Mouse (Mus musculus): Measurements from ENCODE around the gene Fxyd2. TPM values are rescaled to one million over a fixed set of nuclear protein-coding genes. Genes with fewer than 3 reads are reported as not detected.

Fxyd2 gene
- total RNA-seq, 2 experiments from 2014 or later = 6.6 to 7.5 TPM

- intact Hi-C loops (cut with DNase I) = loop anchor here (10.0 kb wide), 1 partner anchor 409 kb away; the partner anchor contains the start of gene Cep164
- peak; percentile 84 to 86 for DNase-seq (ENCODE audit: low spot score in 2 of 2)
Measured at GRCm38 (mm10) chr9:45415912-45416311, 16.4 kb downstream of the Fxyd2 start.

- intact Hi-C loops (cut with DNase I) = loop anchor here (10.0 kb wide), 1 partner anchor 408 kb away; the partner anchor contains the start of gene Cep164
- DNase-seq (ENCODE audit: low spot score in 2 of 2) = peak; percentile 61
Measured at GRCm38 (mm10) chr9:45417245-45417644, 17.8 kb downstream of the Fxyd2 start.

- intact Hi-C loops (cut with DNase I) = loop anchor here (10.0 kb wide), 1 partner anchor 407 kb away; the partner anchor contains the start of gene Cep164
- DNase-seq (ENCODE audit: low spot score in 2 of 2) = no peak
Measured at GRCm38 (mm10) chr9:45418252-45418651, 18.8 kb downstream of the Fxyd2 start.

GRCm38 (mm10) chr9:45421209-45421608, 21.7 kb downstream of the Fxyd2 start:
- intact Hi-C loops (cut with DNase I) = no loop called here
- DNase-seq (ENCODE audit: low spot score in 2 of 2) = peak; percentile 47 to 74

DNA sequence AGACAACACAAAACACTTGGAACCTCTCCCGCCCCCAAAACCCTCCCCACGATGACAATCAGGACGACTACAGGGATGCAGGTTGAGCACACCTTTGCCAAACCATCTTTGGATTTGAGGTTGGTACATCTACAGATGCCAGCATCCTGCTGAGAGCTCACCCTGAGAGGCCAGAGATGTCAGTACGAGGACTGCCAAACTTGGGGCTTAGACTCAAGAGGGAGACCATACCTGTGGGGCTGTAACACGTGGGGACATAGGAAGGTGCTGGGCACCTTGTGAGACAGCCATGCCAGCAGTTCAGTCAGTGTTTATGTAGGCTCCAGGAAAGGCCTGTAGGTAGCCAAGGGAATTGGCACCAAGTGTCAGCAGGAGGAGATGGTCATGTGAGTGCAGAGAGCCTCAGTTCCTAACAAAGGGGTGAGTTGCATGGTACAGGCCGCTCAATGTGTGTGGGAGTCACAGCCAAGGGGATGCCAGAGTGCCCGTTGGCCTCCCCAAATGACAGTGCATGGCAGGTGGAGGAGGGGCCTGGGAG, 23.4 kb downstream of the Fxyd2 start:
- DNase-seq (ENCODE audit: low spot score in 2 of 2) = no peak
- intact Hi-C loops (cut with DNase I) = no loop called here

DNA sequence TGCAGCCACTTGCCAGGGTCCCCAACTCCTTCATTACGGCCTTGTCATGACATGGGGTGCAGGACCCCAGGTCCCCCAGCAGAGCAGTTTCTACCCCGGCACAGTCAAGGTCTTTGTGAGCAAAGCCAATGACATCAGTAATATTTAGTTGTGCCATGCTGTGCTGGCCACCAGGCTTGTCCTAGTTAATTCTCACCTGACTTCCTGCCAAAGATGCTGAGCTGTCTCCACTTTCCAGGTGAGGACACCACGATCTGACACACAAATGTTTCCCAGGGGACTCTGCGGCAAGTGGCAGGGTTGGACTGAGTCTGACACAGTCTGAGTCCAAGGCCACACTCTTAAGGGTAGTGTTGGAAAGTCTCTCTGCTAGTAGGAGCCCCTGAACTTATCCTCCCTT, 27.0 kb downstream of the Fxyd2 start, which contains the start of gene Dscaml1:
Gene Dscaml1, plus strand, starts transcription at position 173 of the 400 bp plus-strand sequence.
- intact Hi-C loops (cut with DNase I) = no loop called here
- DNase-seq (ENCODE audit: low spot score in 2 of 2) = no peak

- DNase-seq (ENCODE audit: low spot score in 2 of 2) = no peak
- intact Hi-C loops (cut with DNase I) = no loop called here
Measured at GRCm38 (mm10) chr9:45429392-45429791, 29.9 kb downstream of the Fxyd2 start.

DNA sequence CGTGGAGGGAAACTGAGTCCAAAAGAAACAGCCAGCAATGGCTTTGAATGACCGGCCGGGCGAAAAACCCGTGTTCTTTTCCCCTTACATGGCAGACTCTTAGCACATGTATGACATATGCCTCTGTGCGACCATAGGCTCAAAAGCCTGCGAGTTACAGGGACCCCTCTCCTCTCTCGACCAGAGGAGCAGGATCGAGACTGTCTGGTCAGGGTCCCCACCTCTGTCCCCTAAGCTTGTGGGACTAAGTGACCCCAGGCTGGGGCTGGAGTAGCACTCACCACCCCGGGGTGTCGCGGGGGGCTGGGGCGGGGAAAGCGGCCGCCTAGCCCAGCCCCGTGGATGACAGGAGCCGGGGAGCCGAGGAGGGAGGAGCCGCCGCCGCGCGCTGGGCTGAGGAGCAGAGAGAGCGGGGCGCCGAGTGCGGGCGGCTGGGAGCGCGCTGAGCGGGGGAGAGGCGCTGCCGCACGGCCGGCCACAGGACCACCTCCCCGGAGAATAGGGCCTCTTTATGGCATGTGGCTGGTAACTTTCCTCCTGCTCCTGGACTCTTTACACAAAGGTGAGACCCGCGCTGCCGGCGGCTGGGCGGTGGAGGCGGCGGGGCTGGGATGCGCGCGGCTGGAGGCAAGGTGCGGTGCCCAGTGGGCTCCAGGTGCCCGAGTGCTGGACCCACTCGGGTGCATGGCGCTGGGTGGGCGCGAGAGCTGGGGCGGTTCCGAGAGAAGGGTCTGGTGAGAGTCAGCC, 30.7 kb downstream of the Fxyd2 start:
- intact Hi-C loops (cut with DNase I) = loop anchor here (5.0 to 10.0 kb wide), 2 partner anchors 42 to 165 kb away; no protein-coding TSS in a partner anchor
- peak; percentile 42 to 71 for DNase-seq (ENCODE audit: low spot score in 2 of 2)

DNA sequence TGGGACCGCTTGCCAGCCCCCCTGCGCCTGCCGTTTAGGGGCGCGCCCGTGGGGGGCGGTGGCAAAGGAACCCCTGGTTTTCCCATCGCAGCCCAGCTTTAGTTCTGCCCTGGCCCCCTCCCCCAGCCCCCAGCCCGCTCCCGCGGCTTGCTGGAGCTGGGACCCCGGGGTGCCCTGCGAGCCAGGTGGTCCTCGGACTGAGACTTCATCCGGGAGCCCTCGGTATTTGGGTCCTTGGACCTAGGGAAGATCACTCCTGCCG, 31.2 kb downstream of the Fxyd2 start:
- intact Hi-C loops (cut with DNase I) = loop anchor here (5.0 to 10.0 kb wide), 2 partner anchors 42 to 164 kb away; no protein-coding TSS in a partner anchor
- DNase-seq (ENCODE audit: low spot score in 2 of 2) = no peak

- no peak for DNase-seq (ENCODE audit: low spot score in 2 of 2)
- intact Hi-C loops (cut with DNase I) = loop anchor here (5.0 to 10.0 kb wide), 2 partner anchors 41 to 164 kb away; no protein-coding TSS in a partner anchor
Measured at GRCm38 (mm10) chr9:45431150-45431549, 31.7 kb downstream of the Fxyd2 start.

- intact Hi-C loops (cut with DNase I) = loop anchor here (5.0 to 10.0 kb wide), 2 partner anchors 40 to 162 kb away; no protein-coding TSS in a partner anchor
- DNase-seq (ENCODE audit: low spot score in 2 of 2) = peak; percentile 67 to 70
Measured at GRCm38 (mm10) chr9:45432639-45433038, 33.2 kb downstream of the Fxyd2 start.

DNA sequence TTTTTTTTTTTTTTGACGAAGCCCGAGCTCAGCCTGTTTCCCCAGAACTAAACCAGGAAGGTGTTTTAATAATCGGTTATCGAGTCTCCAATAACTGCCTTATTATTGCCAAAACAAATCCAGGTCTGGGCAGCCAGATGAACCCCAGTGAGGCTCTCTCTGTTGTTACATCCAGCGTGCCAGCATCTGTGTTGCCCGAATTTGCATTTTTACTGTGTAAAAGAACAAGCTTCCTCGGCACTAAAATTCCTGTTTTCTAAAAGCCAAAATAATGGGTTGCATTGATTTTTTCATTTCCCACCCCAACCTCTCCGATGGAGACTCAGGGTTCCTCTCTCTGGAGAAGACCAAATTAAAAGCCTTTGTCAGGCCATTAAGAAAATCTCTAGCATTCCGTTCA, 33.6 kb downstream of the Fxyd2 start:
- intact Hi-C loops (cut with DNase I) = loop anchor here (5.0 to 10.0 kb wide), 2 partner anchors 39 to 162 kb away; no protein-coding TSS in a partner anchor
- no peak for DNase-seq (ENCODE audit: low spot score in 2 of 2)

GRCm38 (mm10) chr9:45434171-45434570, 34.7 kb downstream of the Fxyd2 start:
- DNase-seq (ENCODE audit: low spot score in 2 of 2) = peak in 1 of 2 experiments; percentile 50
- intact Hi-C loops (cut with DNase I) = loop anchor here (5.0 to 10.0 kb wide), 2 partner anchors 38 to 161 kb away; no protein-coding TSS in a partner anchor

GRCm38 (mm10) chr9:45439025-45439424, 39.6 kb downstream of the Fxyd2 start:
- intact Hi-C loops (cut with DNase I) = loop anchor here (10.0 kb wide), 1 partner anchor 156 kb away; no protein-coding TSS in a partner anchor
- DNase-seq (ENCODE audit: low spot score in 2 of 2) = no peak

GRCm38 (mm10) chr9:45440083-45440784, 40.8 kb downstream of the Fxyd2 start:
- intact Hi-C loops (cut with DNase I) = no loop called here

GRCm38 (mm10) chr9:45444251-45444798, 44.9 kb downstream of the Fxyd2 start:
- intact Hi-C loops (cut with DNase I) = no loop called here
- DNase-seq (ENCODE audit: low spot score in 2 of 2) = no peak

More at GRCm38 (mm10) chr9:45440083-45440784, 40.8 kb downstream of the Fxyd2 start:
- DNase-seq (ENCODE audit: low spot score in 2 of 2) = no peak

DNA sequence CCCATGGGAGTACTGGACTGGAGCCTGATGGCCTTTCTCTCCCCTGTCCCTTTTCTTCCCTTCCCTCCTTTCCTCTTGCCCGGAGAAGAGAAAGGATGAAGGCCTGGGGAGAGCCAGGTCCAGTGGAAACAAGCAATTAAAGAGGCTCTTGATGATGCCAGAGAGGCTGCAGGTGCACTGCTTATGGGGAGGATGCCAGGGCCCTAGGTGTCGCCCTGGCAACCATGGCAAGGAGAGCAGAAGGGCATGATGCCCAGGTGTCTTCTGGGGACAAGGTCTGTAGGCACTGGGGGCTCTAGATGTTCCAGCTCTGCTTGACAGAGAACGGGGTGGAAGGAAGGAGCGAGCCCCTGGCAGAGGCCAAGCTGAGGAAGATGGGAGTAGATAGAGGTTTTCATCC, 50.2 kb downstream of the Fxyd2 start:
- intact Hi-C loops (cut with DNase I) = no loop called here
- DNase-seq (ENCODE audit: low spot score in 2 of 2) = no peak

DNA sequence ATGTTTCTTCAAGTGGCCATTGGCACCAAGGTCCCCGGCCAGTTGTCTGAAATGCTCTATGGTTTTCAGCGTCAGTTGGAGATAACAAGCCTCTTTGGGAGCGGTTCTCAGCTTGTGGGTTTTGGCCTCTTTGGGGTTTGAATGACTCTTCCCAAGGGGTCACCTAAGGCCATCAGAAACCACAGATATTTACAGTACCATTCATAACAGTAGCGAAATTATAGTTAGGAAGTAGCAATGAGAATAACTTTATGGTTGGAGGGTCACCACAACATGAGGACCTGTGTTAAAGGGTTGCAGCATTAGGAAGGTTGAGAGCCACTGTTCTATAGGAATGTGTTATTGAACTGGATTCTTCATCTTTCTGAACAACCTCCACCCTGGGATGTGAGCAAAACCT, 51.9 kb downstream of the Fxyd2 start:
- intact Hi-C loops (cut with DNase I) = no loop called here
- no peak for DNase-seq (ENCODE audit: low spot score in 2 of 2)

- intact Hi-C loops (cut with DNase I) = no loop called here
- DNase-seq (ENCODE audit: low spot score in 2 of 2) = no peak
Measured at GRCm38 (mm10) chr9:45454032-45454431, 54.6 kb downstream of the Fxyd2 start.

Data from left cerebral cortex, postnatal 14 days (tissue).